Mouse (Mus musculus): Measurements from ENCODE around the gene Pjvk.

The Pjvk gene

DNA sequence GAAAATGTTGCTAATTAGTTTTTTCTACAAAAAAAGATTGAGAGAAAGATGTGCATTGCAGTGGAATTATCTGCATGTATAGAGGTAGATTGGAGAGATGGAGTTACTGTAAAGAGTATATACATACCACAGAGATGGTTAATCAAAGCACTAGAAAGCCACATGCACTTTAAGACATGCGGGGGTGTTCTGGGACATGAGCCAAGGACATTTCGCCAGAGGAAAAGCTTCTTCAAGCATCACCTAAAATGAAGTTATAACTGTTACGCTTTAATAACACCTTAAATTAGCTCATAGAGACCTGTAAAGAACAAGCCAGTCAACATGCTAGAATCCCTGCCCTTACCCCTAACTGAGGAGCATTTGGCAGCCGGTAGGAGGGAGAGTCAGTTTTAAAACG lies 18.9 kb downstream of the Pjvk start:
- DNase-seq (ENCODE audit: low spot score in 2 of 2): no peak

GRCm38 (mm10) chr2:76671641-76672040 lies 23.4 kb downstream of the Pjvk start:
- no peak for DNase-seq (ENCODE audit: low spot score in 2 of 2)

DNA sequence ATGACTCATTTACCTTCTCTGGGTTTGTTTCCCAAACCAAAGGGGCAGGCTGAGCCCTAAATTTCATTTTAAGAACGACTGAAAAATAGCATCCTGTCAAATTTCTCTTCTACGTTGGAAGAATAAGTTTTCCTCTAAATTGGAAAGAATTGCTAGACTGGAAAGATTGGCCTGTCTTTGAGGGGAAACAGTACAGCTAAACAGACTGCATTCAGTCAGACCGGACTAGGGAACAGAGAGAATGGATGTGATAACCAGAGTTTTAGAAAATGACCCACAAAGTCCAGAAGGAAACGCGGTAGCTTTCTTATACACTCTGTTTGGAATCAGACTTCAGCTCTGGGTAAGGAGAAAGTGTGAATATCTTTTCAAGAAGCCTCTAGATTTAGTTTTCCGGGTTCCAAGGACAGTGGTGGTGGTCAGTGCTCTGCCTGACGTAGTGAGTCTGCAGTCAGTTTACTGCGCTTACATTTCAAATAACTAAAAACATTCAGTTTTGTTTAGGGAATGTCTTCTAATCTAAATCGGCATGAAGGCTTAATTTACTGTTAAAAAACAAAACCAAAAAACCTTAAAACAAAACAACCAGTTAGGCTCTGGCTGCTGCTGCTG lies 24.0 kb downstream of the Pjvk start:
- DNase-seq (ENCODE audit: low spot score in 2 of 2): no peak

GRCm38 (mm10) chr2:76672966-76673392 lies 24.7 kb downstream of the Pjvk start, which contains the start of gene Fkbp7:
Fkbp7 (minus strand) TSS chr2:76673116.
- DNase-seq (ENCODE audit: low spot score in 2 of 2): peak; percentile 78 to 87

GRCm38 (mm10) chr2:76673472-76674081 lies 25.3 kb downstream of the Pjvk start:
- DNase-seq (ENCODE audit: low spot score in 2 of 2): no peak

DNA sequence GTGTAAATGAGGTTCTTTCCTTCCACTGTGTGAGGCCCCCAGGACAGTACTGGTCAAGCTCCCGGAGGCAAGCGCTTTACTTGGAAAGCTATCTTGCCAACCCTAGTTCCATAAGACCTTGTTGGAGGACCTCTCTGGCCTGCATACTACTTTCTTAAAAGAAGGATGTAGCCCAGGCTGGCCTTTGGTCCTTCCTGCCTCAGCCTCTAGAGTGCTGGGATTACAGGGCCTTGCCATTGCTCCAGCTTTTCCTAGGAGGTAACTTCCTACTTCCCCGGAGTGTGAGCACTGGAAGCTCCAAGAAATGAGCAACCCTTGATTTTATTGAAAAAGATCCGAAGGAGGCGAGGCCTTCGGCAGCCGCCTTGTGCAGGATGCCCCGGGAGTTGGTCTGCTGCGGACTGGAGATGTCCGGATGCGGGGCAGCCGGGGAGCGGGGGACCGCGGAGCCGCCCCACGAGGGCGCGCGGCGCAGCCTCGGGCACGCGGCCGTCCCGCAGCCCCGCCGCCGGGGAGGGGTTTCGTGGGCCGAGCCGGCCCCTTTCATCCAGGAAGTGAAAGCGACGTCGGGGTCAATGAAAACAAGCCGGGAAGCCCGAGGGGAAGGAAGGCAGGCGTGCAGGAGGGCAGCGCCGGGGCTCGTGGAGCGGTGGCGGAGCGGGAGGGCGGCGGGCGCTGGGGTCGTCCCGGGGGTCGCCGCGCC lies 26.6 kb downstream of the Pjvk start, which contains the start of gene Plekha3:
Gene Plekha3 (plus strand): TSS at position 557 of the 703 bp plus-strand sequence.
- peak; percentile 74 to 82 for DNase-seq (ENCODE audit: low spot score in 2 of 2)

GRCm38 (mm10) chr2:76675451-76675850 lies 27.2 kb downstream of the Pjvk start:
- no peak for DNase-seq (ENCODE audit: low spot score in 2 of 2)

GRCm38 (mm10) chr2:76675949-76676348 lies 27.7 kb downstream of the Pjvk start:
- DNase-seq (ENCODE audit: low spot score in 2 of 2): no peak

- no peak for DNase-seq (ENCODE audit: low spot score in 2 of 2)
Measured at GRCm38 (mm10) chr2:76676401-76677226, 28.3 kb downstream of the Pjvk start.

DNA sequence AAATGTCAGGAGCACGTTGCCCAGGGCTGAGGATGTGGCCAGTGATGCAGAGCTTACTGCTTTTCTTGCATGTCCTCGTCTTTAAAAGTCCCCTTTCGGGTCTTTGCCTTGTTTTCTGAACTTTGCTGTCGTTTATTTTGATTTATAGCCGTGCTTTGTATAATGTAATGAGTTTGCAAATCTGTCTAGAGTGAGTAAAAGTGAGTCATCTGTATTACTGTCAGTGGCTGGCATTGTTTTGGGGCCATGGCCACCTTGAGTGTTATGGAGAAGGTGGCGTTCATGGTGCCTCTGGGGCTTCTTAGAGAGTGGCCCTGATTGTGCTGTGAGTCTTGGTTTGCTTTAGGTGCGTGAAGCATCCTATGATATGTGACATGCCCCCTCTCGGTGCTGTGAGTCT lies 34.0 kb downstream of the Pjvk start:
- no peak for DNase-seq (ENCODE audit: low spot score in 2 of 2)

DNA sequence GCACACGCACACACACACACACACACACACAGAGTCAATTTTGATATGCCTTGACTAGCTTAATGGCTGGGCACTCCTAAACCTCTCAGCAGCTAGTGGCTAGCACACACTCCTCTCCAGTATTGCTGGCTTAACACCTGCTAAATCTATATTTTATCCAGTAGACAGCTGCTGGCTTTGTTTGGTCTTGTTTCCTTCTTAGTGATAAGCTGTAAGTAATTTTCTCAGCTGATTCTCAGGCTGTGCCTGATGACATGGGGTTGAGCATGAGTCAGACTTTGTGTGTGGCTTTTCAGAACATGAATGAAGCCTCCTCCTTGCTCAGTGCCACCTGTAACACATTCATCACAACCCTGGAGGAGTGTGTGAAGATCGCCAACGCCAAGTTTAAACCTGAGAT lies 38.7 kb downstream of the Pjvk start:
- DNase-seq (ENCODE audit: low spot score in 2 of 2): no peak

DNA sequence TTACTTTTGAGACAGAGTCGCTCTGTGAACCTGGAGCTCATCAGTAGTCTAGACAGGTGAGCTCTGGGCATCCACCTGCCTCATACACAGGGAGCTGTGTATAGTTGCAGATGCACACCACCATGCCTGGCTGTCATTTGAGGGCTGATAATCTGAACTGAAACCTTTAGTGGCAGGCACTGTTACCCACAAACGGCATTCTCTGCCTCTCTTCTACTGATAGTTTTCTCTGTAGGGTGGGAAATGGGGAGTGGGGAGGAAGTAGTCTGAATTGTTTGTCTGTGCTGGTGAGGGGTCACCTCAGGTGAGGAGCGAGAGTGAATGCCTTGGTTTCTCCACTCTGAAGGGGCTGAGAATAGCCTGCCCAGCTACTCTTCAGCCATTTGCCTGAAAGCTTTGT lies 39.3 kb downstream of the Pjvk start:
- no peak for DNase-seq (ENCODE audit: low spot score in 2 of 2)

GRCm38 (mm10) chr2:76688162-76688561 lies 39.9 kb downstream of the Pjvk start:
- DNase-seq (ENCODE audit: low spot score in 2 of 2): no peak

DNA sequence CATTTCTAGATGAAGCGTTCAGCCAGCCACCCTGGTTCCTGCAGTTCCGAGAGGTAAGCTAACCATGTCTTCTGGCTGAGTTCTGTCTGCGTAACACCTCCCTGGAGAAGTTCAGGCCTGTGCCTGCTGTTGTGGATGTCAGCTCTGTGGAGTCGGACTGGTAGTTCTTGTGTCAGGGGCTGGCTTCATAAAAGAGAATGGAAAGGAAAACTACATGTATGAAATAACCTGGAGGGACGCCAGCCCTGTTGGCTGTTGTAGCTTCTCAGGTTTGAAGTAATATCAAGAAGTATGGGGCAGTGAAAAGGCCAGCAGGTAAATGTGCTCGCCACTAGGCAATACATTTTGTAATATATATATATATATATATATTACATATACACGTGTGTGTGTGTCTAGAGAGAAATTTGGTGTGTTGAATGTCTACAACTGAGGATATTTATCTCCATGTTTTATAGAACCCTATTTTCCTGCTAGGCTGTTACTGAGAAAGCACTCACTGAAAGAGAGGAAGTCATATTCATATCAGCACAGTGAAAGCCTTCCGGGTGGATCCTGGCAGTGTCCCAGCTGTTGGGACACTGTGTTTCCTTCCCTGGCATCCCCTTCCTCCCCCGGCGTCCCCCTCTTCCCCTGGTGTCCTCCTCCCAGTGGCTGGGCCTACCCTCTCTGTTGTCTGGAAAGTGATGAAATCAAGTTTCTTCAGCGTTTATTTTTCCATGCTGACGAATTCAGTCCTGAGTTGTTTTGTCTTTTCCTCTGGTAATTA lies 42.3 kb downstream of the Pjvk start:
- DNase-seq (ENCODE audit: low spot score in 2 of 2): no peak

DNA sequence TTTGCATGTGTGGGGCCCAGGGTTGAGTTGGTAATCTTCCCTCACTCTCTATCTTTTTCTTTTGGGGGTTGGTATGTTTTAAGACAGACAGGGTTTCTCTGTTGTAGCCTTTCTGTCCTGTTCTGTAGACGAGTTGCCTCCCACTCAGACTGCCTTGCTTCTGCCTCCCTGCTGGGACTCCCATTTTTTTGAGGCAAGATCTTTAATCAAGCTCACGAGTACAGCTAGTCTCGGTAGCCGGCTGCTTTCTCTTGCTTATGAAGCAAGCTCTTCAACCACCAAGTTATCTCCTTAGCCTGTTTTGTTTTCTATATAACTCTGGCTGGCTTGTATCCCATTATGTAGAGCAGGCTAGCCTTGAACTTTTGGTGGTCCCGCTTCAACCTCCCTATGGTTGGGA lies 45.5 kb downstream of the Pjvk start:
- no peak for DNase-seq (ENCODE audit: low spot score in 2 of 2)

DNA sequence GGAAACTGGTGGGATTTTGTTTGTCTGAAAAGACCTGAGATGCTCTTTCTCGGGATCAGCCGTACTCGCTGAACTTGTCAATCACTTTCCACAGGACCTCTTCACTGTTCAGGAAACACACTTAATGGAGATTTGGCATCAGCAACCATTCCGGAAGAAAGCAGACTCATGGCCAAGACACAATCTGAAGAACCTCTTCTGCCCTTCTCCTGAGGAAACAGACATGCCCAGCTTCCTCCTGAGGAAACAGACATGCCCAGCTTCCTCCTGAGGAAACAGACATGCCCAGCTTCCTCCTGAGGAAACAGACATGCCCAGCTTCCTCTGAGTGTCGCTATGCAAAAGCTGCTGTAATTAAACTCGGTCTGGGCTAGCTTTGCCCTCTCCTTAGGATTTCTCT lies 47.0 kb downstream of the Pjvk start:
- DNase-seq (ENCODE audit: low spot score in 2 of 2): no peak

GRCm38 (mm10) chr2:76702188-76702587 lies 53.9 kb downstream of the Pjvk start:
- DNase-seq (ENCODE audit: low spot score in 2 of 2): no peak

DNA sequence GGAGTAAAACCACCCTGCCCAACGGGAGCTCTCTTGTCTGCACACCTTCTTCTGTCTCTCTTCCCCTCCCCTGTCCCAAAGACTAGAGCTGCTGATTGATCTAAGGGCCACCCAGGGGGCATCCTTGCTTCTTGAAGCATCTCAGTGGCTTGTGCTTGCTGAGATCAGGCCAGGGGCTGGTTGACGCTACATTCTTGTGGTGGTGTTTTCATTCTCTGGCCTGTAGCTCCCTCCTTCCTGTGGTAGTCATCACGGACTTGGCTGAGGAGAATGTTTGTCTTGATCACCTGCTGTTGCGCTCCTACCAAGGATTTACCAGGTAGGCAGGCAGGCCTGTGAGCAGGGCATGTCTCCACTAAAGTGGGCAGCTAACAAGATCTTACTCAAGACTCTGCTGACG lies 54.5 kb downstream of the Pjvk start:
- DNase-seq (ENCODE audit: low spot score in 2 of 2): no peak

DNA sequence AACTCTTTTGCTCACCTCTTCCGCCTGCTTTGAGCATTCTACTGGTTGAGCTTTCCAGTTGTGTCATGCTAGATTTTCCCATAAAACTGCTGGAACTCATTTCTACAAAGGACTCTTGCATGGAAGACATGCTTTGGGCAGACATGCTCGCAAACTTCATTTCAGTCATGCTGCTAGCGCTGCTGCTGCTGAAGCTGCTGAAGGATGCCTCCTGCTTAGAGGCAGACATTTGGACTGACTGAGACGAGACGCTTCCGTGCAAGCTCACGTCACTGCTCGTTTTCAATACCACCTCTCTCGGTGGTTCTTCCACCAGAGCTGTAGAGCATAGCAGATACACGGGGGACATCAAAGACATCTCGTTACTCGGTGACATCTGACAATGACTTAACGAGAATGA lies 57.4 kb downstream of the Pjvk start:
- no peak for DNase-seq (ENCODE audit: low spot score in 2 of 2)

All from right cerebral cortex, postnatal 36 days (tissue).